Mouse (Mus musculus): ENCODE results near the gene Lmntd1.

The Lmntd1 gene

DNA sequence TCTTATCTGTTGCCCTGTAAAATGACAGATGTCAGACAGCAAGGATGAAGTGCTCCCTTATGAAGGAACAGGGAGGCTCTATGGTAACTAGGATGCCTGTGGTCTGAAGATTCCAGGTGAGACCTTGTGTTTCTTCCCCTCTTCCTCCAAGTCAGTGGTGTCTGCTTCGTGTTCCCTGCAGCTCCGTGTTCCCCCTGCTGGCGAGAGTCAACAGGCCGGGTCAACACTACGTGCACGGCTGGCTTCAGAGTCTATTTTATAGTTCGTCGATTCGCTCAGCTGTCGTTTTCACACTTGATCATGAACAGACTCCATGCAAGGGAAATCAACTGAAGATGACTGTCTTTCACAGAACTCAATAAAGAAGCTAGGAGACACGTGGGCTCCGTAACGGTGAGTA is 171.3 kb downstream of the Lmntd1 start:
- in situ Hi-C loops (cut with MboI; ENCODE audit: unreplicated experiment in 2 of 2), result no loop called here

DNA sequence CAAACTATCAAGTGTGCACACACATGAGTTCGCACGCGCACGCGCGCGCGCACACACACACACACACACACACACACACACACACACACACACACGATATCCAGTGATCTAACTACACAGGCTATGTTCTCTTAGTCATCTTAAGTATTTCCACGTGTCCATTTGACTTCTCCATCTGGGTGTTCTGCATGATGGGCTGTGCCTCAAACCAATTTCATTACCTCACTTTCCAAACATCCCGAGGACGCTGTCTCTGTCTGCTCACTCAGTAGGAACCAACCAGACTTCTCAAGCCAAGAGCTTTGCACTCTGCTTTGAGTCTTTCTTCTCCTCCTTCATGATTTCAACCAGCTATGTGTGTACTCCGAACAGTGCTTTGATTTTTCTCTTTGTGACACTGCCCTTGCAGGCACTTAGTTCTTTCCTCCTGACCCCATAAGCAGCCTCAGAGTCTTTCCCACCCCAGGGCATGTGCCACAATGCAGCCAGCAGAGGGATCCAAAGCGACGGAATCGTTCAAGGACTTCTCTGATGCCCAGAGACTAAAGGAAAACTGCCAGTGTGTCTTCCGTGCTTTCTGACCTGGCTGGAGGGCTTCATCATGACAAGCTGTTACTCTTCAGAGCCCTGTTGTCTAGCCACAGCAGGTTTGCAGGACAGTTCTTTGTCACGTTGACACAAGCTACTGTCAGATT is 172.6 kb downstream of the Lmntd1 start:
- in situ Hi-C loops (cut with MboI; ENCODE audit: unreplicated experiment in 2 of 2), result no loop called here

DNA sequence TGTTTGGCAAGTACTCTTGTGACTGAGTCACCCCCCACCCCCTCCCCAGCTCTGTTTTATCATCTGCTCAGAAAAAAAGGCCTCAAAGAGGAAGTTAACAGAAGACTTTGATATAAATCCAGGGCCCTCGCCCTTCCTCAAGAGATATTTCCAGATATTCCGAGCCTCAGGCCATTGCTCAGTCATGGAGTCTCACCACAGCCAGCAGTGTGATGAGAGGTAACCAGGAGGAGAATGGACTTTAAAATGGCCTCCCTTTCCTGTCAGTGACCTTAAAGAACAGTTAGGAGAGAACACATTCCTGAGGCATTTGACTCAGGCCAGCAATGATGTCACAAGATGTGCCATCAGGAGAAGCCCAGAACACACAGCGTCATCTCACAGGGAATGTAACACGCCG is 175.3 kb downstream of the Lmntd1 start:
- in situ Hi-C loops (cut with MboI; ENCODE audit: unreplicated experiment in 2 of 2), result no loop called here

DNA sequence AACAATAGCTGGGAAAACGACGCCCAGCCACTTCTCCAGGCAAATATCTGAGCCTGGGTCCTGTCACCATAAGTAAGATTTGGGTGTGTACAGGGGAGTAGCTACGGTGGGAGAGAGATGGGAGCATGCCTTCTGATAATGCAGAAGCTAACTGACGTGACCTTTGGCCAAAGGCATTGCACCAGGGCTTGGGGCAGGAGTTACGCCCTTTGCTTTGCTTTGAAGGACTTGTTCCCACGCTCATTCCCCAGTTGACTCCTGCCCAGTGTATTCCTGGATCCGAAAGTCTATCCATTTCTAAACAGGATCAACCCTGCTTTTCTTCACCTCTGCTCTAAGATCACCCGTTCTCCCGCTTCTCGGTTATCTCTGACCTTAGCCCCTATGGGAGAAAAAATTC is 178.4 kb downstream of the Lmntd1 start:
- in situ Hi-C loops (cut with MboI; ENCODE audit: unreplicated experiment in 2 of 2), result no loop called here

DNA sequence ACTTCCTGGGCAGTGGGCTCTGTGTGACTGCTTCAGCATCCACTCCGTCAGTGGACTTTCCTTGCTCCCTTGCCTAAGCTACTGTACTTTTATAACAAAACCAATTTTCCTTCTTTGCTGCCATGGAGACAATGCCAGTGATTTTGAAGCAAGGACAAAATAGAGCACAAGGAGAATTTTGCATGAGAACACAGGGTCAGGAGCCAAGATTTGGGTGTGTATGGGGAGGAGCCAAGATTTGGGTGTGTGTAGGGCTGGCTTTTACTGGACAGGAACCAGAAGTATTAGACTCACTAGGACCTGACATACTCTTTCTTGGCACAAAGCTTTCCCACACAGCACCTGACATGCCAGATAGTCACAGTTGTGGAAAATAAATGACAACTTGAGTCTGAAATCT is 179.0 kb downstream of the Lmntd1 start:
- in situ Hi-C loops (cut with MboI; ENCODE audit: unreplicated experiment in 2 of 2), result no loop called here

DNA sequence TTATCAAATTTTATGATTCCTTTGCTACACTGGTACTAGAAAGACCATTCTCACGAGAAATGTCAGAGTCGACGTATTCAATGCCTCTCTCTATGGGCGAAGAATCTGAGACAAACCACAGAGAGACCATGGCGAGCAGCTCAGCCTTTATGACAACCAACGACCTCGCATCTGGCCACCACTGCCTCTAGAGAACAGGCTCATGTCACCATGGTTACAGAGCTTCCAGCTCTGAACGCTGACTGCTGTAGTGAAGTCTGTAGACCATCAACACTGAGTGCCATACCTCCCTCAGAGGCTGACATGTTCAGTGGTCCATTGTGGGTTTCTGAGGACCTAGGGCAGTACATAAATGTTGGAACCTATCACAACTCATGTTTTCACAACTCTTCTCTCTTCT is 180.2 kb downstream of the Lmntd1 start:
- in situ Hi-C loops (cut with MboI; ENCODE audit: unreplicated experiment in 2 of 2), result no loop called here

DNA sequence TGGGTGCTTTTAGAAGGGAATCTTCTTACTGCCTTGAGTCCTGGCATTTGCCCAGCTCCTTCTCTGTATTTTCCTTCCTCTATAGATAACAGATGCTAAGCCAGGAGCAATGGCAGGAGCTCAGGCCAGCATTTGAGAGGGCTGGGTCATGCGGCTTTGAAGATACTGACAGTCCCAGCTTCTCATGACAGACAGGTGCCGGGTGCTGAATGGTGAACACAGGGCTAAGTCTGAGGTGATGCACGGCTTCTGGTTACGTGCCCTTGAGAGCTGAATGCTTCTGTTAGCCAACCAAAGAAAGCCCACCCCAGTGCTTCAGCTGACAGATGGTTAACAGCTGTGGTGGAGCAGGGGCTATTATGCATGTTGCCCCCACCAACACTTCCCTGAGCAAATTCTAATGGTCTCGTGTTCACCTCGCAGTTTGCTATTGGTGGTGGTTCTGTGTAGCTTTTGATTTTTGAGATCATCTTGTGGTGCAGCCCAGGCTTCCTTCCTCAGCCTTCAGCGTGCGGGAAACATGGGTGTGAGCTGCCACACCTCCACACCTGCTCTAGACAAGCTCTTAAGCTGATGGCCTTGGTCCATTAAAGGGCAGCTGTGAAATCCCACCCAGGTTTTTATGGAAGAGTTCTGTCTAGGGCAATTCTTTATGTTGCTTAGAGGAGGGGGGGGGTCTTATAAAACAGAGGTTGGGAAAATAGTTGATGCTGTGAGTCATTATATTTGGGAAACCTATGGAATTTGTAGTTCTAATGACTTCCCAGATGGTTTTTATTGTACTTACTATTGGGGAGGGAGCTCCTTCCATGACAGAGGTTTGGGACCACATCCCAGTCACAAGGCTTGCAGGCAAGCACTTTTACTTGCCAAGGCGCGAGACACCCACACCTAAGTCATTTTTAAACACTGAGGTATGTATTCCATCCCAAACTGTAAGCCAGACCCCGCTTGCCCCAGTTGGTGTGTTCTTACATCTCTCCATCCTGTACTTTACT is 181.1 kb downstream of the Lmntd1 start:
- in situ Hi-C loops (cut with MboI; ENCODE audit: unreplicated experiment in 2 of 2), result no loop called here

DNA sequence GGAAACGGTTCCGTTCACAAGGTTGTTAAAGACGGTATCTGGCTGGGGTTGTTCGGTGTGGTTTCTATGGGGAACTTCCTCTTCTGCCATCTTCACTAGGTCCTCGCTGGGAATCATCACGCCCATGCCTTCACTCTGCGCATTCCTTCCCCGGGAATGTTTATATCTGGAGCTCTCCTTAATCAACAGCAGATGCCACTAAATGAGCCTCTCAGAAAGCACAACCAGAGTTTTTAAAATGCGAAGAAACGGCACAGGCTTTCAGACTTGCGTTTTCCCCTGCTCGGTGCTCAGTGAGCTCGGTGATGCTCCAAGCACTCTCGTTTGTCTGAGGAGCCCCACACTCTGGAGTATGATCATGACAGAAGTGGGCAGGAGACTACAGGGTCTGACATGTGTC is 182.4 kb downstream of the Lmntd1 start:
- in situ Hi-C loops (cut with MboI; ENCODE audit: unreplicated experiment in 2 of 2), result no loop called here

DNA sequence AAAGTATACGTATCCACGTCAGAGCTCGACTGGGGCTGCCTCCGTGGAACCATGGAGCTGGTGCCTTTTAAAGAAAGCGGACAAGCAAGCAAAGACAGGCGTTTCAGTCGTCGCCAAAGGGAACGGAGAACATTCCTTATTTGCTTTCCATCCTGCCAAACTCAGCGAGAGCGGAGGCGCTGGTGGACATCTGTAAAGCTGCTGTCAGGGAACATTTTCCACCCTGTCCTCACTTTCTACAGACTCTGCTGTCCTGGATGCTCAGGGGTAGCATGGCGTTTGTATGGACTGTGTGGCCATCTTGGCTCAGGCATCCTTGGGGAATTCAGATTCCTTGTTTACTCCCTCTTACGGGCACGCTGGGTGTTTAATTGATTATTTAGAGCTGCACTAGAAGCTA is 186.7 kb downstream of the Lmntd1 start:
- in situ Hi-C loops (cut with MboI; ENCODE audit: unreplicated experiment in 2 of 2), result no loop called here

DNA sequence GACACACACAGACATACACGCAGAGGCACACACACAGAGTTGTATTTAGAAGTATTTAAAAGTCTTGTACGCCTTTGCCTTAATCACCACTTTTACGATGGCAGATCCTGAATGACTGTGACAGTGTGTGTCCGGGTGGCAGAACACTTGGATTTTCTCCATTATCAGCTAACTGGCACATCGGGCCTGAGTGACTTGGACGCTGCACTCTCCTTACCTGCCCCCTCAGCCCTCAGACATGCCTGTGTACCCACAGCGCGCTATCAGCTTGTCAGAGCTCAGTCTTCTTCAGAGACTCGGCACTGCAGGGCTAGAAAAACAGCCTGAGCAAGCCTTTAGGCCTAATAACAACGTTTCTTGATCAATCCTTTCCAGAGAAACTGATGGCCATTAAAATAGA is 187.6 kb downstream of the Lmntd1 start:
- in situ Hi-C loops (cut with MboI; ENCODE audit: unreplicated experiment in 2 of 2), result no loop called here

DNA sequence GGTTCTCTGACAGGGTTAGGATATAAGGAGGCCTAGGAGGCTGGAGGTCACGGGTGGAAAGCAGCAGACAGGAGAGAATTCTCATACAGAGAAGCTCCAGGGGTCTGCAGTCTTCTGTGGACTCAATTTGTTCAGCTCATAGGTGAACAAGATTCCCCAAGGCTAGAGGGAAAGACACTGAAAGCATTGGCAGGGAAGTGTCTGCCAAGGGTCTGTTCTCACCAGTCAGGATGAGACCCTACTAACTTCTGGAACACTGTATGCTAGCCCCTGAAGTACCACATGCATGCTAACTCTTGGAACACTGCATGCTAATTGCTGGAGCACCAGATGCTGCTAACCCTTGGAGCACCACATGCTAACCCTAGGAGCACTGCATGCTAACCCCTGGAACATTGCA is 190.0 kb downstream of the Lmntd1 start:
- in situ Hi-C loops (cut with MboI; ENCODE audit: unreplicated experiment in 2 of 2), result no loop called here

DNA sequence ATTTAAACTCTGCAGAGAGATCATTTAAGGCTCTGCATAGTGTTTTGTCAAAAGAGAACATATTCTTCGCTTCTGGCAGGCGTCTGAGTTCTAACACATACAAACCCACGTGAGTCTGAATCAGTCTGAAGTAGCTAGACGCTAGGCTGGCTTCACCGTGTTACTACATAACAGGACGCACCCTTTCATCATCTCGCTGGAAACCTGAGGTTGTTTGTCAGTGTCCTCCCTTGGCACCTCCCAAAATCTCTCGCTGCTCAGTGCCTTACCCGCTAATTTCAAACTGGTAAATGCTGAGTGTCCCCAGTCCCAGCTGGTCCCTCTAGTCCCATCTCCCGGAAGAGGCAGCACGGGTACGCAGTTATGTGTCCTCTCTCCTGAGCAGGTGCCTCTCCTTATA is 190.6 kb downstream of the Lmntd1 start:
- in situ Hi-C loops (cut with MboI; ENCODE audit: unreplicated experiment in 2 of 2), result no loop called here

DNA sequence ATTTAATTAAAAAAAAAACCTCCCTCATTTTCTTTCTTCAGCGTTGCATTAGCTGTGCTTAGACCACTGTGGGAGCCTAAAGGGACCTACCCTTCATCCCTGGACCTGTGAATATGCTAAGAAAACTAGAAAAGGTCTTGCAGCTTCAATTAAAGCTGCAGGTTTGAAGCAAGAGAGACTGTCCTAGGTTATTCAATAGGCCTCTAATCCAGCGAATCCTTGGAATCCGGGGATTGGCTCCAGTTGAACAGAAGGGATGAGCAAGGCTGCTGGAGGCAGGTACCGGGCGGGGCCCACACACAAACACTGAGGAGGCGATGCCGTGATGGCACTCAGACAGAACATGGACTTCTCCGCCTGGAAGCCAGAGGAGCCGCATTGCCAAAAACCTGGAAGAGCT is 192.5 kb downstream of the Lmntd1 start:
- in situ Hi-C loops (cut with MboI; ENCODE audit: unreplicated experiment in 2 of 2), result no loop called here

DNA sequence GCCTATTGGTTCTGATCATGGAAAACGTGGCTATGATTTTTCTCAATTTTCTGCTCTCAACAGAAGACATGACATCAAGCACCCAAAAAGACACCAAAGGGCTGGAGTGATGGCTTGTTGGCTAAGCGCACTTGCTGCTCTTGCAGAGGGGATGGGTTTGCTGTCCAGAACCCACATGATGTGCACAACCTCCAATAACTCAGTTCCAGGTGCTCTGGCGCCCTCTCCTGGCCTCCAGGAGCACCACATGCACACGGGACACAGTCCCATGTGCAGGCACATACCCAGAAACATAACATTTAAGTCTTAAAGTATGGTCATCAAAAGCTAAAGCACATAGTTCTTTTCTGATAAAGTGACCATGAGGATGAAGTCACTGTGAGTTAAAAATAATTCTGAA is 193.7 kb downstream of the Lmntd1 start:
- in situ Hi-C loops (cut with MboI; ENCODE audit: unreplicated experiment in 2 of 2), result no loop called here

DNA sequence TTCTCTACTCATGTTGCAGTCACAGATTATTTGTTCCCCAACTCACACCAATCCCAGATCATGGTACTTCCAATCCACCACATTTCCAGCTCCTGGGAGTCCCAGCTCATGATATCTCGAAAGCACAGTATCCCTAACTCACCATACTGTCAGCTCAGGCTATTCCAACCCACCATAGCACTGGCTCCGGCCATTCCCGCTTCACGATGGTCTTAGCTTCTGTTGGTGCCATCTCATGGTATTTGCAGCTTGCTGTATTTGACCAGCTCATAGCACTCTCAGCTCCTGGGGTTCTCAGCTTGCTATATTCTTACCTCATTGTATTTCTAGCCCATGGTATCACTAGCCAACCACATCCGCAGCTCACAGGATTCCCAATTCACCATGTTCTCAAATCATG is 195.3 kb downstream of the Lmntd1 start:
- in situ Hi-C loops (cut with MboI; ENCODE audit: unreplicated experiment in 2 of 2), result no loop called here

DNA sequence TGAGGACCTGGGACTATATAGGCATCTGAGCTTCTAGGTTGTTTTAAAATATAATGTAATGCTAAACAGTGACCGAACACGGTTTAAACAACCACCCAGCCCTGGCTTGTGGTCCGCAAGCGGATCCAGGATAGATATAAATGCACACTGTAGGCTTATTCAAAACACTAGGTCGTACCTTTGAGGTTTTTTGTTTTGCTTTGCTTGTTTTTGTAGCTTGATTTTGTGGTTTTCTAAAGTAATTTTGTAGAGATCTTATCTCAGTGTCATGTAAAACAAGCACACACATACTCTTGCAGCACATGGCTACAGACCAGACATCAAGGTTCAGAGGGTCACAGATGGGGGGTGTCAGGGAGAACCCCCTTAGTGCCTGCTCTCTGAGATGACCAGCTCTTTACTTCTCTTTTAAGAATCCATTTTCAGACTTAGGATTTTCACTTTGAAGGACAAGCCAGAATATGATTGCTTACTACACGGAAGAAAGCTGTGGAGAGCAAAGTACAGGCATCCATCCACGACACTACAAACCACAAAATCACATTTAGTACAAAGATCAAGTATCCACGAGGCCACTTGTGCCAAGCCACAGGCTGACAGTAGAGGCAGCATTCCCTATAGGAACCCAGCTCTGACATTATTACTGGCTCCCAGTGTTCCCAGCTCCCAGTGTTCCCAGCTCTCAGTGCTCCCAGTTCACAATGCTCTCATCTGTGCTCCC is 196.2 kb downstream of the Lmntd1 start:
- in situ Hi-C loops (cut with MboI; ENCODE audit: unreplicated experiment in 2 of 2), result no loop called here

DNA sequence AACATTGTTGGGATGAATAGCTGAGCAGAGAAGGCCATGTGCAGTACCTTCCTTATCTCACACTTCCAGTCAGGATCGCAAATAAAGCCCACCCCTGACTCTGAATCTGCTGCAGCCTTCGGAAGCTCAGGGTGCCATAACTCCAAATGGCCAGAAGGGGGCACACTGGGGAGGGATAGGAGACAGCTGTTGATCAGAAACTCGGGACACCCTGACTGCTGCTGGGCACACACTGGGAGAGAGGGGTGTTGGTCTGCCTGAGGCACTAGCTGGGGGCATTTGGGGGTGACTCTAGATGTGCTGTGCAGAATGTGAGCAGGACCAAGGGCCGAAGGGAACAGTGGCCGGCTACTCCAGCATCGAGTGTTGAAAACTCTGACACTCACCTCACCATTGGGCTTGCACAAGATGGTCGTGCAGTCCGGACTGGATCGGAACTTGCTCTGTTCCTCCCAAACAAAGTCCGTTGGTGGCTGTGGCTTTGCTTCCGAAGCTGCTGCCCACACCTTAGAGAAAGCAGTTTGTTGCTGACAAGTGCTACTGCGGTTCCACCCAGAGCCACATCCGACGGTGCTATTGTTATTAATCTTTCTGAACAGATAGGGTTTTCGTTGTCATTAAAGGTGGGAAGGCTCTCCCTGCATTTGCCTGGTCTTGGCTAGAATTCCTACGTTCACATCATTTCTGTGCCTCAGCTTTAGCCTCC is 197.0 kb downstream of the Lmntd1 start:
- in situ Hi-C loops (cut with MboI; ENCODE audit: unreplicated experiment in 2 of 2), result no loop called here

DNA sequence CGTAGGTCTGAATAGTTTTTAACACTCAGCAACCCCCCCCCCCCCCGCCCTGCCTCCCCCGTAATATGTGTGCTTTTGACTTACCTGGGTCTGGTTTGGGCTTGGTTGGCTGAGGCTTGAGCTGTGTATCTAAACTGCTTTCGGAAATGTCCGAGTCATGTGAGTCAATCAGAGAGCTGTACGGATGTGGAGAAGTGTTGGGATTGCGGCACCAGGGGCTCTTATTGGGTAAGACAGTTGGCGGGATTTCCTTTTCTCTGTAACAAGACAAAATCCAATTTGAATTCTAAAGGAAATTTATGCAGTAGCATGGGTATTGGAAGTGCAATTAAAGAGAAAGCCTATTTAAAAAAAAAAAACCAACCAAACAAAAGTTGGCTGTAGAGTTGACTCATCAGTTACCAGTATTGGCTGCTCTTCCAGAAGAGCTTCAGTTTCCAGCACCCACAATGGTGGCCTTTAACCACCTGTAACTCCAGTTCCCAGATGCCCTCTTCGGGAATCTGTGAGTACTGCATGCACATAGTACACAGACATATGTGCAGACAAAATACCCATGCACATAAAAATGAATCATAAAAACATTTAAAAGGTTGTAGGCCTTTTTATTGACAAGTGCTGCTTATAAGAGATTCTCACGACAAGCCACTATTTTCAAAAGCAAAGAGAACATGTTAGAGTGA is 209.6 kb downstream of the Lmntd1 start:
- in situ Hi-C loops (cut with MboI; ENCODE audit: unreplicated experiment in 2 of 2), result no loop called here

DNA sequence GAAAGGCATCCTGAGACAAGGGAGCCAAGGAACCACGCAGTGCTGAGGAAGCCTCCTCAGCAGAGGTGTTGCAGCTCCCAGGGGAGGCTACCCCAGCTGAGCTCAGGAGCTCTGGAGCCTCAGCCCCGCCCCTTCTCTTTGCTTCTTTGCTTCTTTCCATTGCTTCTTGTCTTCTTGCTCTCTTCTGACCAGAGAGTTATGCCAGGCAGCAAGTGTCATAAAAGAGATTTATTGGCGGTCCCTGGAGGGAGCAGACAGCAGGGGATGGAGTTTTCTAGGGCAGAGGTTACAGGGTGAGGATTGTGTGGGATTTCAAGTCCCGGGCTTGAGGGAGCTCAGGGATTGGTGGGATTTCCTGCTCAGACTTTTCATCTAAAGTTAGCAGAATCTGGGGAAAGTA is 213.0 kb downstream of the Lmntd1 start:
- in situ Hi-C loops (cut with MboI; ENCODE audit: unreplicated experiment in 2 of 2), result no loop called here

DNA sequence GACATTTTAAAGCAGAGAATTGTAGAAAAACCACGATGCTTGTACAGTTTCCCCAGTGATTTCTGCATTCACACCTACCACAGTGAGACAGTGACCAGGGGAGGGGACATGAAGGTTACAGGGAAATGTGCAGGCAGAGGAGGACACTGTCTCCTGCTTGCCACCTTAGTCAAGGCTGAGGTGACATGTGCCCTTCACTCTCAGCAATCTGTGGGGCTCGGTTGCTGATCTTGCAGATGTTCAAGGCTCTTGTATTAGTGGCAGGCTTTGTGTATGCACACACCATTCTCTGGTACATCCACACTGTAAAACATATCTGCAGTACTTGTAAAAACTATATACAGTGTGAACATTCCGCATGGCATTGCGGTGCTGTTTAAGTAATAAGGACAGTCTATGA is 216.2 kb downstream of the Lmntd1 start:
- in situ Hi-C loops (cut with MboI; ENCODE audit: unreplicated experiment in 2 of 2), result no loop called here

All from v-Abl transformed pro-B cells (cell line).